Mouse (Mus musculus) lung, postnatal 0 days (tissue): ENCODE data around the gene Rcor3.

Experiments
- CTCF ChIP-seq: IDR thresholded peaks from 2 replicates; pipeline ENCODE4 v1.5.1; 2016; ENCODE audit warnings: antibody characterized with exemption, mild to moderate bottlenecking
- EP300 ChIP-seq: IDR thresholded peaks from 2 replicates; pipeline ENCODE4 v1.6.1; 2016; ENCODE audit warnings: antibody characterized with exemption, mild to moderate bottlenecking, control low read depth

- TF ChIP-seq CTCF, result no peak
- TF ChIP-seq EP300, result no peak
These were observed 46.9 kb downstream of the Rcor3 start for GRCm38 (mm10) chr1:192090689-192091567.
